Mouse (Mus musculus): Measurements from ENCODE around the gene She.

DNA sequence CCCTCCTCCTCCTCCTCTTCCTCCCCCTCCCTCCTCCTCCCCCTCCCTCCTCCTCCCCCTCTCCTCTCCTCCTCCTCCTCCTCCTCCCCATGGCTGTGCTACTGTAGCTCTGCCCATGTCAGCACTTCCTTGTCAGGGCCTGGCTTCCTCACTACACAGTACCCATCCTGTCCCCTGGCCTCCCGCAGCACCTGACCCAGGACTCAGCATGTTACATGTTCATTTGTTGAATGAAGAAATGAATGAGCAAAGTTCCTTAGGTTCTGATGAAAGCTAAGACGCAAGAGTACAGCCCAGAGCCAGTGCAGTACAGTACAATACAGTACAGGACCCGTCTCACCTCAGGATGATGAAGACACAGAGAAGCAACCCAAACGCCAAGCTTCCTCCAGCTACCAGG, 45.3 kb downstream of the She start:
- no peak for TF ChIP-seq CTCF (IDR thresholded peaks at IDR 0.05; ENCODE audit: low read depth, low read length)
- TF ChIP-seq POLR2A (IDR thresholded peaks at IDR 0.05; ENCODE audit: insufficient read depth, low read length): no peak
